Mouse (Mus musculus) lung, postnatal 14 days (tissue): ENCODE data around the gene Gars.

Source experiments
- DNase-seq: peaks from one replicate; pipeline ENCODE4 v3.0.0; 2021

The Gars gene

DNA sequence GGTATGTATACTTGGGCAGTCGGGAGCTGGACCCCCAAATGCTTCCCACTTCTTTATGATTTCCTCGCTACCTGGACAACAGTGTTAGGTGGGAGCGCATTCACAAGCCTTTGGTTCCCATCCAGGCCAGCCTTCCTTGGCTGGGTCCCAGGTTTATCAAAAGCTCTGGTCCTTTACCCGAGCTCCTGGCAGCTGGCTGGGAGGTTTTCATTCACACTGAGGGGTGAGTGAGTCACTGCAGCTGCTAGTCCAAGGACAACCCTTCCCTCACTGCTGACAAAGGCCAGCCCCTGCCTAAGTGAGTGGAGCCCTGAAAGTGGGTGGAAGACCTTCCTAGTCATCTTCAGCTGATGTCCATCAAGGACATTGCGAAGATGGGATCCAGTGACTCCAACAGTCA lies 60.2 kb downstream of the Gars start:
- peak; percentile 29 for DNase-seq

DNA sequence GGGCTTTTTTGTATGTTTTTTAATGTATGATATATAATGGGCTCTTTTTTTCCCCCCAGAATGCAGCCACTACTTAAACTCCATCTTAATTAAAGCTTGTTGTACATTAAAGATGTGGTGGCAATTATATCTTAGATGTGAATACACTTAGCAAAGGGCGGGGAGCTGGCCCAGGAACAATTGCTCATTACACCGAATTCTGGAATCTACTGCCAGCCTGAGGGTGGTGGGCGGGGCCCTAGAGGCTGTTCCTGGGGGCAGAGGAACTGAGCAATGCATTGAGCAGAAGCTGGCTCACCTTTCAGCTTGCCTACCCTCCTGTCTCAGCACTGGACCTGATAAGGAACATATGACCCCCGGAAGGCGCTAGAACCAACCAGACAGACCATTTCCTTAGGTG lies 60.8 kb downstream of the Gars start:
- DNase-seq = no peak

DNA sequence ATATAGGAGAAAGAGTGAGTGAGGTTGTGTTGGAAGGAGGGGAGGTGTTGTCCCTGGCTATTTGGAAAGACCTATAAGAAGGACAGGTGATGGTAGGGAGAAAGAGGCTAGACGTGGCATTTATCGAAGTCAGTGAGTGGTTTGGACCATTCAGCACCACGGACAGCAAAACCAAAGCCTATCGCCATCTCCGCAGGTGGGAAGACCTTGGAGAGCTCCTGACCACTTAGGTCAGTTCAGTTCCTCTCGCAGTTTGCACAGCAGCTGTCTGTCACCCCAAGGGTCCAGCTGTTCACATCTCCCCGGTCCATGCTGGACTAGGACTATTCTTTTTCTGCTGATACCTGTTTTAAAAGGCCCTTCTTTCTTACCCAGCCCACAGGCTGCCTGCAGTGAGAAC lies 70.6 kb downstream of the Gars start:
- DNase-seq = peak; percentile 47

DNA sequence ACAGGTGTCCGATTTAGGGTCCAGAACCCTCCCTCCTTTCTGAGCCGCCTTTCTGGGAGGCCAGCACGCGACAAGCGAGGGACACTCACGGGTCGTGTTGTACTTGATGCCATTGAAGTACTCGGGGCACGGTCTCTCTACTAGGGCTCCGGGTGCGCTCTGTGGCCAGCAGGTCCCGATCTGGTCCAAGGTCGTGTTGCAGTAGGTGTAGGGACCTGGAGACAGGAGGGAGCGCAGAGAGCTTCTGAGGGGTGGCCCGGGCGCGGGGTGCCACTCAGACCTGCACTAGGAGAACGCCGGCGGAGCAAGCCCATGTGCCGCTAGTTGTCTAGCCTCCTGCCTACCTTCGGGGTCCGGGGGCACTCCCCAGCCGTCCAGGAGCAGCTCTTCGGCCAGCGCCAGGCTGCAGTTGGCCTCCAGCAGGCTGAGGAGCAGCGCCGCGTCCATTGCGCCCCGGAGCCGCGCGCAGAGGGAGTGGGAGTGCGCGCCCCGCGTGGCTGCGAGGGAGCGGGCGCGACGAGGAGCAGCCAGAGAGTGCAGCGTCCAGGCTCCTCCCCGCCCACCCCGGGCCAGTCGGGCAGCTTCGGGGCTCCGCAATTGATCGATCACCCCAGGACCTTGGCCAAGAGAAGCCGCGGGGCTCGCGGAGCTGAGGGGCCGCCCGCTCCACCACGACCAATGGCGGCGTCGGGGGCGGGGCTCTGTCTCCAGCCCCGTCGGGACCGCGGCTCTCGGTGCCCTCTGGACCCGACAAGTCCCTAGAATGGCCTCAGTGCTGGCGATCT lies 79.7 kb downstream of the Gars start:
- DNase-seq = peak; percentile 11

DNA sequence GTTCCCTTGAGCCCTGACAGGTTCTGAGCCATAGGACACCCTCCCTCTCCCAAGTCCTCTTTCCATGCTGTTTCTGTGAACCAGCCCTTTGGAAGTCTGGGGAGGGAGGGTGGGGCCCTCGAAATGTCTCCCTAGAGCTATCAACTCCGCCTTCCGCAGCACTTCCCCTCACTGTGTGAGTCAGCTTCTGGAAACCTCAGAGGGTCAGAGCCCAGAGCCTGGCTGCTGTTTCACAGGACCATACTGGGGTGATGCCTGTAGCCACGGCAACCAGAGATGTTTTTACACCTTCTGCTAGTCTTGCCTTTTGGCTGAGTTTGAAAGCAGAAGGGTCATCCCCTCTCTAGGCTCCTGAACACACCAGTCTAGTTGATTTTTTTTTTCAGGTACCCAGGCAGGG lies 85.2 kb downstream of the Gars start:
- DNase-seq = no peak

DNA sequence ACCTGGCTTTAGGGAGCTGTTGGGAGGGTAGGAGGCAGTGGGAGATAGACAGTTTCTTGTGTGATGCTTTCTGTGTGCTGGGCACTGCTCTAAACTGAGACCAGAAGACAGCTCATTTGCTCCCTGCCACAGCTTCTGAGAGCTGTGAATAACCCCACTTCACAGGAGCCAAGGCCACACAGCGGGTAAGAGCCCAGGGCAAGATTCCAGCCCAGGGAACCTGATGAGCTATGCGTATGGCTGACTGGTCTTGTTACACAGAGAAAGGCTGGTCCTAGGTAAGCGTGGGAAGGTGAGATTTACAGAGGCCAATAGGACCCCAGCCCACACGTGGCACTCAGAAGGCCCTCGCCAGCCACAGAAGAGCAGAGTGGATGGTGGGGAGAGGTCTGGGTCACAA lies 88.8 kb downstream of the Gars start:
- DNase-seq = no peak

DNA sequence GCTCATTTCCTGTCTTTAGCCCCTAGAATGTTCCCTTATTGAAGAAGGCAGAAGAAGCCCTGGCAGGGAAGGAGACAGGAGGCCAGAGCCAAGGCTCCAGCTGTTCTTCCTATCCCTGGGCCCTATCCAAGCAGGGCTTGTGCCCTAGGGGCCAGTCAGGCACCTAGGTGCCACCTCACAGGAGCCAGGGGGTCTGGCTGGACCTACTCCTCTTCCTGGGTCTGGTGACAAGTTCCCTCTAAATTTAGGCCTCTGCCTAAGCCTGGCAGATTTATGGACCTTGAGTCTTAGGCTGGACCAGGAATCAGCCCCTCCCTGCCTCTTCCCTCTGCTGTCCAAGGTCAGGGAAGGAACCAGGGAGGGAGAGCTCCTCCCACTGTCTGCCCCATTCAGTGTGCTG lies 90.6 kb downstream of the Gars start:
- no peak for DNase-seq
